Mouse (Mus musculus) forebrain, embryonic 16.5 days (tissue): Measurements from ENCODE around the gene Piezo1. TPM values are rescaled to one million over a fixed set of nuclear protein-coding genes. Genes with fewer than 3 reads are reported as not detected.
A peak's percentile ranks its signal among the peaks of the same experiment; 100 is the strongest.

ENCODE experiments used
- ATAC-seq: fragments of 200-750 bp; cut with Nextera tagmentation; 2 replicates; pipeline ENCODE4 v1.8.0; 2017; ENCODE audit warnings: mild to moderate bottlenecking, moderate library complexity
- H3K27ac ChIP-seq: fragments of 300-500 bp; sonication (generic); 2 replicates; pipeline ENCODE4 v1.5.1; 2014; ENCODE audit warnings: low read length, control low read depth
- H3K27me3 ChIP-seq: fragments of 300-500 bp; sonication (generic); replicated peaks from 2 replicates; pipeline ENCODE4 v1.6.1; 2014; ENCODE audit warnings: low read length; ENCODE audit not compliant: control insufficient read depth, insufficient read depth
- H3K36me3 ChIP-seq: fragments of 300-500 bp; sonication (generic); 2 replicates; pipeline ENCODE4 v1.6.1; 2014; ENCODE audit not compliant: control insufficient read depth, insufficient read depth
- H3K4me1 ChIP-seq: fragments of 300-500 bp; sonication (generic); replicated peaks from 2 replicates; pipeline ENCODE4 v1.6.1; 2014; ENCODE audit warnings: low read length; ENCODE audit not compliant: control insufficient read depth, insufficient read depth
- H3K4me2 ChIP-seq: fragments of 300-500 bp; sonication (generic); 2 replicates; pipeline ENCODE4 v1.6.1; 2014; ENCODE audit warnings: mild to moderate bottlenecking, low read length, control low read depth
- H3K4me3 ChIP-seq: fragments of 300-500 bp; sonication (generic); replicated peaks from 2 replicates; pipeline ENCODE4 v1.5.1; 2014; ENCODE audit warnings: mild to moderate bottlenecking, low read length, control low read depth
- H3K9ac ChIP-seq: fragments of 300-500 bp; sonication (generic); replicated peaks from 2 replicates; pipeline ENCODE4 v1.6.1; 2014; ENCODE audit warnings: low read depth, low read length, control low read depth
- H3K9me3 ChIP-seq: fragments of 300-500 bp; sonication (generic); 2 replicates; pipeline ENCODE4 v1.6.1; 2016; ENCODE audit warnings: low read length; ENCODE audit not compliant: control insufficient read depth
- WGBS: fragments of 180-500 bp; shearing (Covaris S2); extraction: QIAGEN DNeasy Blood & Tissue Kit; methylation state at CpG from one replicate; pipeline ENCODE4 v1.1.7; 2014; 5-methylcytosine and 5-hydroxymethylcytosine counted together
- polyA plus RNA-seq: library from polyadenylated mRNA; unstranded; fragments of >200 nt; fragmentation: Nextera tagmentation; extraction: Ambion mirVana; gene quantifications from 2 replicates; pipeline ENCODE4 v1.2.1, GENCODE M21; 2015

Piezo1 gene
- polyA plus RNA-seq, 1 experiment from 2014 or later = 1.9 TPM

DNA sequence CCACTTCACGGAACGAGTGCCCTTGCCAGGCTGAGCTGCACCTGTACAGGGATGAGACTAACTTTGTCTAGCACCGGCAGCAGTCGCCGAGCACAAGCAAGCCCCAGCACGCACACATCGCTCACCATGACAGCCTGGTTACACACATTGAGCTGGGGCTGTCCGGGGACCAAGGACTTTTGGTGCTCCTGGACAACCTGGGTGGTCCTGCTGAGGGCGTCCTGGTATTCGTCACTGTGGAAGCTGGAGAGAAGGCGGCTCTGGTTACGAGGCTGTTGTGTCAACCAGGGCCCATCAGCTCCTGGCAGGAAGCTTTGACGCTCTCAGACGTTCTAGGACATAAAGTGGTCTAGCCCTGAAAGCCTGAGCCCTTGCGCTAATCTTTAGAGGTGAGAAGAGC lies 29.8 kb upstream of the Piezo1 start:
- H3K9me3 ChIP-seq = no peaks in the 10 kb centered on the region
- 81% methylated on average over 15 of the region's 15 CpGs for WGBS

DNA sequence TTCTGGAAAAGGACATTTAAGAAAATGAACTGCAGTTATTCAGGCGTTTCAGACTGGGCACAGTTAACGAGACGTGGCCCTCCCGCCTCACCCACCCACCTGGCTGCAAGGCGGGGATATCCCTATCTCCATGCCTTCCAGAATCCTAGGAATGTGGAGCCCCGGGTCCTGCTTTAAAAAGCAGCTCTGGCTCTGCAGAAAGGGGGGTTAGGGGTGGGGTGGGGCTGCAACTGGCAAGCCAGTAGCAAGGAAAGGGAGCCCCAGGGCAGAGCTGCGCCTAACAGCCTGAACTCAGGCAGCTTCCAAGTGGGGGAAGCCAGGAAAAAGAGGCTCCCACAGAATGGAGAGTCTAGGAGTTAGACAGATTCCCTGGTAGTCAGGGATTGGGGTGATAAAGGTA lies 28.1 kb upstream of the Piezo1 start:
- no peak overlapping the region for H3K4me2 ChIP-seq
- no peak overlapping the region for H3K9ac ChIP-seq
- no peaks in the 10 kb centered on the region for H3K27me3 ChIP-seq
- WGBS = 19% methylated on average over 7 of the region's 7 CpGs
- peaks cover 17% of the 10 kb centered on the region for H3K4me1 ChIP-seq
- ATAC-seq = no peak
- no peaks in the 10 kb centered on the region for H3K36me3 ChIP-seq
- no peak overlapping the region for H3K27ac ChIP-seq
- no peaks in the 10 kb centered on the region for H3K9me3 ChIP-seq
- no peak overlapping the region for H3K4me3 ChIP-seq

More for the DNA sequence above, 29.8 kb upstream of the Piezo1 start:
- H3K27ac ChIP-seq = no peak overlapping the region
- H3K27me3 ChIP-seq = no peaks in the 10 kb centered on the region
- no peak overlapping the region for H3K4me2 ChIP-seq
- no peak overlapping the region for H3K9ac ChIP-seq
- no peak overlapping the region for H3K4me3 ChIP-seq
- no peak for ATAC-seq
- H3K36me3 ChIP-seq = no peaks in the 10 kb centered on the region
- peaks cover 11% of the 10 kb centered on the region for H3K4me1 ChIP-seq

DNA sequence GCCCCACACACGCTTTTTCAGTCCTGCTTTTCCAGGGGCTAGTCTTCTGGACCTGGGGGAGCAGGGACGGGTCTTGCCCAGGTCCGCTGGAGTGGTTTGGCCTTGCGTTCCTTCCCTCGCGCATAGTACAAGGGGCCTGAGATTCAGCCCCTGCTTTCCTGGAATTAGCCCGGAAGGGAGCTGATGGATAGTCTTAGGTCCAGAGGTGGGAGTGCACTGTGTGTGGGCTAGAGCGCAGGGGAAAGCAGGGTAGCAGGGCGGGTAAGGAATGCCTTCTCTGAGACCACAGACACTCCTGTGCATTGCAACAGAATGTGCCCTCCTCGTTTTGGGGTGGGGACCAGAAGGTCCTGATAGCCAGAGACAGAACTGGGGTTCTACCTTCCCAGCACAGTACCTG lies 26.0 kb upstream of the Piezo1 start:
- ATAC-seq = peak; percentile 34
- Histone ChIP-seq H3K4me1 (peaks cover 19% of the 10 kb centered on the region), H3K4me3 (peak overlapping the region; percentile 71), H3K36me3 (no peaks in the 10 kb centered on the region), H3K27me3 (no peaks in the 10 kb centered on the region), H3K9me3 (no peaks in the 10 kb centered on the region), H3K9ac (peak overlapping the region; percentile 74), H3K27ac (no peak overlapping the region), H3K4me2 (peak overlapping the region; percentile 69)
- WGBS = 39% methylated on average over 10 of the region's 10 CpGs

DNA sequence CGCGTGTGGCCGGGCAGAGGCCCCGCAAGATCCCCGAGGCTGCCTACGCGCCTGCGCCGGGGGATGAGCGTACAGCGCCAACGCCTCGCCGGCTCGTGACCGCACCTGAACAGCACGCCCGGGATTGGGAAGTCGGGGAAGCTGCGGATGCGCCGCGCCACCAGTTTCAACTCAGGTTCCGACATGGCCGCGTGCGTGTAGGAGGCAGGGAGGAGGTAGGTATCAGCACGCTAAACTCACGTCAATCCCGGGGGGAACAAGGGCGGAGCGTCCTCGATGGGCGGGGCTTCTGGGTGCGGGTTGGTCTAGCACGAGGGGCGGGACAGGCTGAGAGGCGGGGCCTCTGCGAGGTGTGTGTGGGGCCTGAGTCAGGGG lies 25.5 kb upstream of the Piezo1 start, which contains the start of gene Aprt:
Gene Aprt, minus strand, starts transcription at position 262 of the 375 bp plus-strand sequence.
- H3K27ac ChIP-seq = no peak within 1 kb of the TSS
- no peaks in the 10 kb centered on the region for H3K9me3 ChIP-seq
- H3K4me3 ChIP-seq = peak within 1 kb of the TSS; percentile 71
- no peaks in the 10 kb centered on the region for H3K27me3 ChIP-seq
- H3K4me2 ChIP-seq = peak within 1 kb of the TSS; percentile 69
- H3K4me1 ChIP-seq = peaks cover 19% of the 10 kb centered on the region
- H3K9ac ChIP-seq = peak within 1 kb of the TSS; percentile 74
- H3K36me3 ChIP-seq = no peaks in the 10 kb centered on the region
- WGBS = under 1% methylated on average over 39 of the region's 39 CpGs
- ATAC-seq = peak; percentile 93

DNA sequence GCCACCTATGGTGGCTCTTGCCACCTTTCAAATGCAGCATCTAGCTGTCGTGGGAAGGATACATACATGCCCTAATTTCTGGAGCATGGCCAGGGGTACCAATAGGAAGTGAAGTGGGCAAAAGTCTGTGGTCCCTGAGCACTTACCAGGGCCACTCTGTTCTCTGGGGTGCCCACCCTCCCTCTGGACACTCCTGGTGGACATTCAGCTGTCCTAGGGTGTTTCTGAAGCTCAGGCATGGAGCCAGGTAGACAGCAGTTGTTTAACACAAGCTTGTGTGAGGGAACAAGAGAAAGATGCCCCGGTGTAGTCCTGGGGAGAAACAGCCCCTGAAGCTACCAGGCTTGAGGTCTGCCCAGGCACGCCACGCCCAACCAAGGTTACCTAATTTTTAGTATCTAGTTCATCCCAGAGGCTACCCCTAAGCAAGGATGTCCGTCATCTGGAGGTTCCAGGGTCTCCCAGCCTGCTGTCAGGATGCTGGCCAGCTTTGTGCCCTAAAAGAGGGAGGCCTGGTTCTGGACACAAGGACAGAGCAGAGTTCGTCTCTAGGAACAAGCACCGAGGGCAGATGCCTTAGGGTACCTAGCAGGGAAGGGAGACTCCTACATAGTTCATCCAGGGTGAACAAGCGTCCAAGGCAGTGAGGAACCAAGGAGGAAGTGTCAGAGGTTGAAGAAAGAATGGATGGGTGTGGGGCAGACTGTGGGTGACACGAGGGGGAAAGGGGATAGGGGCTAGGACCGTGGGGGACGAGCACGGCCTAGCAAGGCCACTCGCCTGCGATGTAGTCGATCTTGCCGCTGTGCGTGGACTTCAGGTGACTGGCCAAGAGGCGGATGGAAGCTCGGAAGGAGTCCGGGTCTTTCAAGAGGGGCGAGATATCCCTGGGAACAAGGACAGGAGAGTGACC lies 24.9 kb upstream of the Piezo1 start:
- Histone ChIP-seq H3K36me3 (no peaks in the 10 kb centered on the region), H3K4me3 (peak overlapping the region; percentile 71), H3K9ac (peak overlapping the region; percentile 74), H3K27me3 (no peaks in the 10 kb centered on the region), H3K4me2 (peak overlapping the region; percentile 69), H3K4me1 (peaks cover 19% of the 10 kb centered on the region), H3K9me3 (no peaks in the 10 kb centered on the region), H3K27ac (no peak overlapping the region)
- 17% methylated on average over 21 of the region's 21 CpGs for WGBS
- peak; percentile 18 for ATAC-seq

DNA sequence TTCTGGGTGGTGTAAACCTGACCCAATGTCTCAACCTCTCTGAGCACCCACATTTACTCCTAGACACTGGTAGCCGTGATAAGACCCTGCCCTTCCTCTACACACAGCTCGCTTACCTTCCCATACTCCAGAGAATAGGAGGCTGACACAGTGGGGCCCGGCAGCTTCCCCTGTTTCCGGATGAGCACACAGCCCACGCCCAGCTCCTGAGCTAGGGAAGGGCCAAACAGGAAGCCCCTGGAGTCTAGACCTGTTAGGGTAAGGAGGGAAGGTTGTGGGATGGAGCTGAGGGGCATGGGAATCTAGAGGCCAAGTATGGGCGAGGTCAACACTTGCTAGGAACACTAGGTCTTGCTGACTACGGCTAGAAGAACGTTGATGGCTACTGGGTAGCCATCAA lies 24.2 kb upstream of the Piezo1 start:
- Histone ChIP-seq H3K36me3 (no peaks in the 10 kb centered on the region), H3K4me2 (peak overlapping the region; percentile 69), H3K4me1 (peaks cover 19% of the 10 kb centered on the region), H3K9ac (no peak overlapping the region), H3K27ac (no peak overlapping the region), H3K9me3 (no peaks in the 10 kb centered on the region), H3K27me3 (no peaks in the 10 kb centered on the region), H3K4me3 (no peak overlapping the region; the same call in 1 of the 2 replicates)
- WGBS = 78% methylated on average over 8 of the region's 8 CpGs
- no peak for ATAC-seq

DNA sequence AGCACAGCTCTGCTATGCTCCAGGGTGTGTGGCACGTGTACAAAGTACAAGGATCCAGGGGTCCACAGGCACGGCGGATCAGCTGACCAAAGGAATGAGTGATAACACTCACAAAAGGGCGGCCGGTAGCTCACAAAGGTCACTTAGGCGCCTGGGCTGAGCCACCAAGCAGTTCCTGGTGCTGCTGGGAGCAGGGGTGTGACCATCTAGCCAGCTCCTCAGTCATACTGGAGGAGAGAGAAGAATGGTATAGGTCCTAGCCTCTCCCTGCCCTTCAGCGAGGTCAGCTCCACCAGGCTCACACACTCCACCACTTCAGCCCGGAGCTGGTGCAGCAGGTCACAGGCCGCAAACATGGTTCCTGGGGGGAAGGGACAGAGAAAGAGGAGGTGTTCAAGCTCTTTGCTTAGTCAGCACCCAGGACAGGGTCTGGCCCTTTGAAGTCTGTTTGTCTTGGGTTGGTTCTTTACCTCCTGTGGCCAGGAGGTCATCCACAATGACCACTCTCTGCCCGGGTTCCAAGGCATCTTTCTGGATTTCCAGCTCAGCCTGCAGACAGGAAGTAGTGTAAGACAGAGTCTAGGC lies 23.6 kb upstream of the Piezo1 start:
- no peak for ATAC-seq
- H3K4me2 ChIP-seq = no peak overlapping the region
- H3K27ac ChIP-seq = no peak overlapping the region

DNA sequence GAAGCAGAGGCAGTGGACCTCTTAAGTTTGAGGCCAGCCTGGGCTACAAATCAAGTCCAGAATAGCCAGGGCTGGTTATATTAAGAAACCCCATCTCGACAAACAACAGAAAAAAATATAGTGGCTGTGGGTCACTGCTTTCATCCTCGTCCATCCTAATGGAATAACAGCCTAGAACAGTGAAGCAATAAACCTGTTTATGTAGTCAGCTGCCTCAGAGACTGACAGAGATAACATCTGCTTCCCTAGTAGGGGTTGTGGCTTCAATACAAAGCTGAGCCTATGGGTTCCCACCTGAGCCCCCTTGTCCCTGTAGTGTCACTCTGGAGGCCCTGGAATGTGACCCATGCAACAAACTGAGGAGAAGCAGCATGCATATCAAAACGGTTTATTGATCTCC lies 23.1 kb upstream of the Piezo1 start:
- Histone ChIP-seq H3K9ac (no peak overlapping the region), H3K4me3 (no peak overlapping the region), H3K27ac (no peak overlapping the region), H3K9me3 (no peaks in the 10 kb centered on the region), H3K36me3 (no peaks in the 10 kb centered on the region), H3K27me3 (no peaks in the 10 kb centered on the region), H3K4me2 (no peak overlapping the region), H3K4me1 (peaks cover 20% of the 10 kb centered on the region)
- no peak for ATAC-seq
- WGBS = 66% methylated on average over 3 of the region's 3 CpGs

More for the DNA sequence above, 23.6 kb upstream of the Piezo1 start:
- H3K9ac ChIP-seq = no peak overlapping the region
- H3K27me3 ChIP-seq = no peaks in the 10 kb centered on the region
- H3K4me1 ChIP-seq = peaks cover 19% of the 10 kb centered on the region
- 68% methylated on average over 10 of the region's 10 CpGs for WGBS
- H3K4me3 ChIP-seq = no peak overlapping the region
- no peaks in the 10 kb centered on the region for H3K9me3 ChIP-seq
- H3K36me3 ChIP-seq = no peaks in the 10 kb centered on the region

DNA sequence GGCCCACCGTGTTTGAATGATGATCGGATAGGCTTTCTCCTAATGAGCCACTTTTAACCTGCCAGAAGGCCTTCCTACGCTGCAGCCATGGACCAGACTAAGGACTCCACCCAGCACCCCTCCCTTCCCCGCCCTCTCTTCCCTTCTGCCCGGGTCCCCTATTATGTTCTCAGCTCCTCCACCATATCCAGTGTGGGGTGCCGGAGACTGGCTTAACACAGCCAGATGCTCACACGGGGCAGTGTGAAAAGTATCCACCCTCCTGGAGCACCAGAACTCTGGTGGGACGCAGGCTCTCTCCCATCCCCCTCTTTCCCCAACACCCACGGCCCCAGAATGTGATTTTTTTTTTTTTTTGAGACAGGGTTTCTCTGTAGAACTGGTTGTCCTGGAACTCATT lies 22.4 kb upstream of the Piezo1 start:
- H3K36me3 ChIP-seq = no peaks in the 10 kb centered on the region
- no peak overlapping the region for H3K4me2 ChIP-seq
- H3K9me3 ChIP-seq = no peaks in the 10 kb centered on the region
- peaks cover 27% of the 10 kb centered on the region for H3K4me1 ChIP-seq
- WGBS = 44% methylated on average over 9 of the region's 9 CpGs
- no peaks in the 10 kb centered on the region for H3K27me3 ChIP-seq
- no peak overlapping the region for H3K27ac ChIP-seq
- no peak for ATAC-seq
- no peak overlapping the region for H3K4me3 ChIP-seq
- H3K9ac ChIP-seq = no peak overlapping the region
